Mouse (Mus musculus) liver, postnatal 0 days (tissue): Measurements from ENCODE around the gene Ugt1a6a.

Experiments used
- CTCF ChIP-seq: sonication (generic); IDR thresholded peaks from 2 replicates; pipeline ENCODE4 v1.5.1; 2016; ENCODE audit warnings: antibody characterized with exemption, low read depth
- EP300 ChIP-seq: IDR thresholded peaks from 2 replicates; pipeline ENCODE4 v1.6.1; 2016; ENCODE audit warnings: antibody characterized with exemption, low read depth, mild to moderate bottlenecking

- TF ChIP-seq CTCF (no peak), EP300 (no peak)
These were observed 121.6 kb downstream of the Ugt1a6a start for GRCm38 (mm10) chr1:88255989-88256754.
